Mouse (Mus musculus) heart, adult 2 months (tissue): Measurements from ENCODE around the gene Tnrc6b.
"Not testable (repeated sequence)": the region's sequence is repeated elsewhere in the genome, so short reads cannot be mapped to it uniquely, and the experiment has no call there.

Experiments
- EP300 ChIP-seq: fragments of 200-500 bp; IDR thresholded peaks from 2 replicates; pipeline ENCODE4 v1.6.1; 2011; ENCODE audit warnings: low read depth, low read length, control low read depth; ENCODE audit not compliant: insufficient read depth
- POLR2A ChIP-seq: fragments of 200-500 bp; IDR thresholded peaks from 2 replicates; pipeline ENCODE4 v1.6.1; 2011; ENCODE audit warnings: mild to moderate bottlenecking, low read depth, low read length, control low read depth; ENCODE audit not compliant: insufficient read depth

DNA sequence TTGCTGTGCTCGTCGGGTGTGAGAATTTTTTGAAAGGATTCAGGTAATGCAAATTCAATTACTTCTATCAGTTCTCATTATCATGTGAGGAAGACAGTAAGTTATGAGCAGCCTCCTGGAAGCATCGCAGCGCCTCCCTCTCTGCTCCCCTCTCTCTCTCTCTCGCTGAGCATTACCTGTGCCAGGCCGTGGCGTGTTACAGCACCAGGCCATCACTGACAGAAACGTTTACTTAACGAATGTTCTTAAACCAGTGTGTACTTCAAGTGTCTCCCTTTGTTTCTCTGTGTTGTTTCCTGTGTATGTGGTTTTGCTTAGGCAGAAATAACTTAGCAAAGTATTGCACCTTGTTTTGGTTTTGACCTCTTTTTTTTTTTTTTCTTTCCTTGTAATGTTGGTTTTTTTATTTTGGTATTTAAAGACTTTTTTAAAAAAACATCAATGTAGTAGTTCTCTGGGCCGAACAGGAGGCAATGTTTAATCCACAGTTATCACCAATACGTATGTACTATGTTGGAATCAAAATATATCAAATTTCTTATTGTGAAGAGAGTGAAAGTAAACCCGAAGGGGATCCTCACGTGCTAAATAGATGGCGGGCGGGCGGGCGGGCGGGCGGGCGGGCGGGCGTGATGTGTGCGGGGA, 219.7 kb downstream of the Tnrc6b start:
- TF ChIP-seq POLR2A, EP300: not testable (repeated sequence)
